Mouse (Mus musculus) stomach, postnatal 0 days (tissue): ENCODE measurements at regions not wholly inside any gene's neighbourhood (a gene's known extent, or its start where the extent isn't known, plus 50 kb on each side); places are given as distances from the start of the nearest gene placed in this dataset.

Experiments used
- CTCF ChIP-seq: IDR thresholded peaks from 2 replicates; pipeline ENCODE4 v1.5.1; 2016; ENCODE audit warnings: antibody characterized with exemption, low read depth, mild to moderate bottlenecking, moderate library complexity
- EP300 ChIP-seq: optimal IDR thresholded peaks from 2 replicates; pipeline ENCODE3; 2016; ENCODE audit warnings: antibody characterized with exemption

- TF ChIP-seq CTCF, result no peak
- no peak for TF ChIP-seq EP300
Measured at GRCm38 (mm10) chr12:39950270-39950801, 87.5 kb downstream of the Arl4a start.
